Mouse (Mus musculus): ENCODE measurements at regions not wholly inside any gene's neighbourhood (a gene's known extent, or its start where the extent isn't known, plus 50 kb on each side); places are given as distances from the start of the nearest gene placed in this dataset.
A peak's percentile ranks its signal among the peaks of the same experiment; 100 is the strongest.
"Not testable (repeated sequence)": the region's sequence is repeated elsewhere in the genome, so short reads cannot be mapped to it uniquely, and the experiment has no call there.

DNA sequence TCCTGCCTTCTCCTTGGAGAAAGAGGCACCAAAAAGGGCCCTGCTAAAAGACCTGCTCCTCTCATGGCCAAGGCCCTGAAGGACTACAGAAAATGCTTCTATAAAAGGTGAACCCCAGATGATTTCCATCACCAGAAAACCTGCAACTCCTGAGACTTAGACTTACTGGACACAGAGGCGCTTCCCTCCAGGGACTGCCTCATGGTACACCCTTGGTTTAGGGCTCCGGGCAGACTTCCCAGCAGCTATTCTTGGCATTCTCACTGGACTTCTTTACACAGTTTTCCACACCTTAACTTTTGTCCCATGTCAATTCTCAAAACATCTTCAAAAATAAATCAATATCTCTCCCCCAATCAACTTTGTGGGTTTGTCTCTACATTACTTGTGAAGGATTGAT is 393.2 kb downstream of the Gpm6a start:
- DNase-seq (ENCODE audit: low read depth, low spot score) = not testable (repeated sequence)

- not testable (repeated sequence) for DNase-seq (ENCODE audit: low read depth, low spot score)
These were observed 405.2 kb downstream of the Gpm6a start for GRCm38 (mm10) chr8:55359851-55360250.

DNA sequence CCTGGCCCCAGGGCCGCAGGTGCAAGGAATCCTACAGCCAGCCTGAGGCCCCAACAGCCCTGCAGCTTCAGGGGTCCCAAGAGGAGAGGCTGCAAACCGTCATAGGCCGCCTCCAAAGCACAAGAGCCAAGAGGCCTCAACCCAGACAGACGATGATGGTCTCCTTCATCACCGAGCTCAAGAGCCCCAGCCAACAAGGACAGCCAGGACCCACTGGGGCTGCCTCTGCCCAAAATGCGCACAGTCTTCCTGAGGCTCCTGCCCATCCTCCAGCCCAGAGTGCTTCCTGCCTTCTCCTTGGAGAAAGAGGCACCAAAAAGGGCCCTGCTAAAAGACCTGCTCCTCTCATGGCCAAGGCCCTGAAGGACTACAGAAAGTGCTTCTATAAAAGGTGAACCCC is 412.8 kb downstream of the Gpm6a start:
- DNase-seq (ENCODE audit: low read depth, low spot score) = not testable (repeated sequence)

GRCm38 (mm10) chr8:55397046-55397445 is 442.4 kb downstream of the Gpm6a start:
- no peak for DNase-seq (ENCODE audit: low read depth, low spot score)

DNA sequence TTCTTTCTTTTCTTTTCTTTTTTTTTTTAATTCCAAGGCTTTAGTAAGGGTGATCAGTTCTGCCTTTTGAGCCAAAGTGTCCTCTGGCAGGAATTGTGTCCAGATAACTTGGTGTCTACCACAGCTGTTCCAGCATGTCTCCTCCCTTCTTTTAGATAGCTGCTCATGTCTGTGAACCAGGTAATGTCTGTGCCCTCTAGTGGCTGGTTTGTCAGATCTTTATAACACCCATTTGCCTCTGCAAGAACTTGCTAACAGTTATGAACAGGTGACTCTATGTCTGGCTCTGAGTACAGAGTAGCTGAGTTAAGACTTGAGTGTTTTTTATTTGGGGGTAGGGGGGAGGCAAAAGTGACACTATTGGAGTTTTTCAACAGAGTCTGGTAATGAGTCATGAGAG is 443.7 kb downstream of the Gpm6a start:
- peak; percentile 60 for DNase-seq (ENCODE audit: low read depth, low spot score)

GRCm38 (mm10) chr8:55400412-55400811 is 445.8 kb downstream of the Gpm6a start:
- no peak for DNase-seq (ENCODE audit: low read depth, low spot score)

DNA sequence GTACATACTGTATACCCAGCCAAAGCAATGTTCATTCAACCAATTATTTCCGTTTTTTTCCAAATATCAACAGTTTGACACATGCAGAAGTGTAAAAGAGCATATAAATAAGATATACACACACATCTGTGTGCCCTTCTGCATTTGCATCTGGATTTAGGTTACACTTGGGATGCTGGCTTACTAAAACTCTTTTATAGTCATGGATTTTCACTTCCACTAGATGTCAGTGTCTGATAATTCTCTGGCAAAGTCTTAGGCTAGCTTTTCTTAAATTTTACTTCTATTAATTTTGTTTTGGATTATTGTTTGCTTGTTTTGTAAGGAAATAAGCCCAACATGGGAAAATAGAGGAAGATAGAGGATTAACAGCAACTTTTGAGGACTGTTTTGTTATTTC is 452.3 kb downstream of the Gpm6a start:
- DNase-seq (ENCODE audit: low read depth, low spot score) = not testable (repeated sequence)
